Mouse (Mus musculus) cortical plate, adult 2 months (tissue): Measurements from ENCODE around the gene Cd200r2.

Experiments
- CTCF ChIP-seq: fragments of 200-500 bp; IDR thresholded peaks from 2 replicates; pipeline ENCODE4 v1.5.1; 2011; ENCODE audit warnings: mild to moderate bottlenecking, control low read depth, low read length; ENCODE audit not compliant: insufficient read depth; ENCODE audit errors: extremely low read depth
- POLR2A ChIP-seq: fragments of 200-500 bp; IDR thresholded peaks from 2 replicates; pipeline ENCODE4 v1.6.1; 2011; ENCODE audit warnings: mild to moderate bottlenecking, low read length, control low read depth; ENCODE audit not compliant: insufficient read depth; ENCODE audit errors: extremely low read depth

- TF ChIP-seq POLR2A, result no peak
- no peak for TF ChIP-seq CTCF
Measured at GRCm38 (mm10) chr16:44832286-44832685, 34.6 kb upstream of the Cd200r2 start.
